Mouse (Mus musculus): ENCODE results near the gene Pqlc2.

Pqlc2 gene

DNA sequence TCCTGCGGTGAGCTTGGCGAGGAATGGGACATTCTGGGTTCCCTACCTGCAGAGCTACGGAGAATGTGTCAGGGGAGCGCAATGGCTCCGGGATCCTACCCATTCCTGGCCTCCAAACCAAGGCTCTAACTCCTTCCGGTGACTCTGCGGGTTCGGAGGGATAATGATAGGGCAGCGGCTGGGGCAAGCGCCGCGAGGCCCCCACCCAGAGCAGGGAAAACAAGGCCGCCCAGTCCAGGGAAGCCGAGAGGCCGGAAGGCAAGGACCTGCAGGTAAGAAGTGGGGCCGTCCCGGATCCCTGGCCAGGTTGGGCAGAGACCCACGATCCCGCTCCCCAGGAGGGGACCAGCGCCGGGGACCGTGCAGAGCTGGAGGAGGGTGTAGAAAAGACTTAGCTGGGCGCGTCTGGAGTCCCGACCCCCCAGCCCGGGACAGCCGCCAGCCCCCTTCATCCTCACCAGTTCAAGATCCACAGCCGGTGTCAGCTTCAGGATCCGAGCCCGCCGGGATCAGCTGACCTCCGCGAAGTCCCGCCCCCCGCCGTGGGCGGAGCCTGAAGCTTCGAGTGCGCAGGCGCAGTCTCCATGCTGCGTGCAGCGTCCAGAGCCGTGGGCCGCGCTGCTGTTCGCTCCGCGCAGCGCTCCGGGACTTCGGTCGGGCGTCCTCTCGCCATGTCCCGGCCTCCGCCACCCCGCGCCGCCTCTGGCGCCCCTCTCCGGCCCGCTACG, at the start of gene Pqlc2, which contains the start of gene Akr7a5:
Gene Pqlc2 (minus strand): TSS at position 538 of the 728 bp plus-strand sequence.
Gene Akr7a5 (plus strand): TSS at position 574 of the 728 bp plus-strand sequence.
- DNase-seq (ENCODE audit: low spot score) = peak; percentile 93

DNA sequence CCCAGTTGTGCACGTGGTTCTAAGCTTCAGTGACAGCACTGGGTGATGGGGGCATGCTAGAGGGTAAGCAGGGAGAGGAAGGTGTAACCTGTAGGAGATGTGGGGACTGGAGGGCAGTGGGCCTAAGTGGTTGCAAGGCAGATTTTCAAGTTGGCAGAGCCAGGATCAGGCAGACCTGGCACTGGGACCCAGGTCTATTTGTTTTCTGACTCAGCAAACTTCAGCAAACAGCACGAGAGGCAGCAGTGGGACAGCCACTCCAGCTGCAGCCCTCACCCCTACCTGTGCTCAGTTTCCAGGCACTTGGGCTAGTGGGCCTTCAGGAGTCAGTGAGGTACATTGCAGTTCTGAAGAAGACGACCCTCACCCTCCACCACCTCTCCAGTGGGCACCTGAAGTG, 46.7 kb upstream of the Pqlc2 start:
- no peak for DNase-seq (ENCODE audit: low spot score)

DNA sequence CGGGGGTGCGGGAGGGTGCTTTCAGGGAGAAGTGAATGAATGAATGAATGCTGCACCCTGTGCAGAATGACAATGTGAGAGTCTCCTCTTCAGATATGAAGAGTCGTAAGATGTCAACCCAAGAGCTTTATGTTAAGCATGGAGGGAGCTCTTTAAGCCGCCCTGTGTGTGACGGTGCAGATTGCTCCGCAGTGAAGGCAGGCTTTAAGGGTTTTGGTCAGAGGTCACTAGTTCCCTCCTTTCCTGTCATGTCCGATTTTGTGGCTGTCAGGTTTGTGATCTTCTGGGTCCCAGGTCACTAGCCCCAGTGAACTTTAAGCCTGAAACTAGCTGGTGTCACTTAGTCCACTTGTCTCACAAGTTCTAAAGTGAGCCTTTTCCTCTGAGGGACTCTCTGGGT, 42.3 kb upstream of the Pqlc2 start:
- DNase-seq (ENCODE audit: low spot score) = no peak

DNA sequence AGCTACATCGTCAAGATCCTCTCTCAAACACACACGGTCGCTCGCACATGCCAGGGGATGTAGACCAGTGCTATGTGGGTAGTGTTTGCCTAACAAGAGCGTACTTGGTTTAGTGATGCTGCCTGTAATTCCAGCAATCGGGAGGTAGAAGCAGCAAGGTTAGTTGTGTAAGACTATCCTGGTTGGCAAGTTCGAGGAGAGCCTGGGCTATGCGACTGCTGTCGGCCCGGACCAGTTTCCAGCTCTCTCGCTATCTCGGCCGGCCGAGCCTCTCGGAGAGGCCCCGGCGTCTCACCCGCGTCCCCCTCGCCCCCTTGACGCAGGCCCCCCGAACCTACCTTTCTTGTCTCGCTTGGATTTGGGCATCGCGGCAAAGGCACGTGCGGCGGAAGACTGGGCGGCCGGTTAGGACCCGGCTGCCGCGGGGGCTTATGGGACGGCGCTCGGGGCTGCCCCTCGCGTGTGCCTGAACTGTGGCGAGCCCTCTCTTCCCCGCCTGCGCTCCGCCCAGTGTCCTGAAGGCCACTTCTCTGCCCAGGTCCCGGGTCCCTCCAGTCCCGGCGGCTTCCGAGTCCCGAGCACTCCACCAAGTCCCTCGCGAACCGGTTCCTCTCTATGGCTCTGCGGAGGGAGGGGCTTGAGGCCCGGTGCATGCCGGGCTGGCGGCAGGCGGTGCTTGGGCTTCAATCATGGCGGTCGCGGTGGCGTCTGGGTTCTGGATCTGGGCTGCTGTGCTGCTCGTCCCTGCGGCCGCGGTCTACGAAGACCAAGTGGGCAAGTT, 41.6 kb upstream of the Pqlc2 start, which contains the start of the genes Mrto4, Emc1 and Ubr4:
Gene Mrto4 (minus strand): TSS at position 646 of the 781 bp plus-strand sequence.
Gene Emc1 (plus strand): TSS at position 657 of the 781 bp plus-strand sequence.
Gene Ubr4 (plus strand): TSS at position 679 of the 781 bp plus-strand sequence.
- DNase-seq (ENCODE audit: low spot score) = peak; percentile 83

DNA sequence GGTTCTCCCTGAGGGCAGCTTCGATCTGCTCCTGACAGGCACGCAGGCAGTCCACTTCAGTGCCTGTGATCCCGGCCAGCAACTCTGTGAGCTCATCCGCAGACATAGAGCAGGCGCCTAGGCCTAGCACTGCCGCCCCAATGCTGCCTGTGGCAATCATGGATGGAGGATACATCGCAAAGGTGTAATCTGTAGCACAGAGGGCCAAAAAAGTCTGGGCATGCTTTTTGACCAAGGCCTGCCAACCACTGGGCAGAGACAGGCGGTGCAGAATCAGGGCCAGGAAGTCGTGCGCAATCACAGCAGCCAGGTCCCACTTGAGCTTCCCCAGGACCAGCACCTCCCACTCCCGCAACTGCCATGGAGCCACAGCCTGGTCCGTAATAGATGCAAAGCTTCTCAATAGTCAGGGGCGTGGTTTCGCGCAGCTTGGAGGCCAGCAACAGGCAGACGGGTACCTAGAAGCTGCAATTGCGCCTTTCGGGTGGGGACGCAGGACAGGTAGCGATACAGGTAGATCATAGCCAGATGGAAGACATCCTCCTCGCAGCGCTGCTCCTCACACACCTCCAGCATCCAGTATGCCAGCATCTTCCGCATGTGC, 35.0 kb upstream of the Pqlc2 start:
- no peak for DNase-seq (ENCODE audit: low spot score)

DNA sequence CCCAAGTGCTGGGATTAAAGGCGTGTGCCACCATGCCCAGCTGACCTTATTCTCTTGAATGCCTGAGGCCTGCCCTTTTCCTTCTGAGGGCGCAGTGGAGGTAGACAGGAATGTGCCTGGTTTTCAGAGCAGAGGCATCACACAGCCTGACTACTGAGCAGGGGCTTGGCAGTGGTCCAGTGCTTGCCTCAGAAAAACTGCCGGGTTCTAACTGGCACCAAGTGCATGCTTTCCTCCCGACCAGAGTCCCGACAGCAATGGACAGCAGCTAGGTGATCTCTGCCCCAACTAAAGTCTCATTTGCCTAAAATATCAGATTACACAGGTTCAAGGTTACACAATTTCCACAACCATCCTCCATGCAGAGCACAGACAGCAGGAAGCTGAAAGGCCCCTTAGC, 33.2 kb upstream of the Pqlc2 start:
- DNase-seq (ENCODE audit: low spot score) = no peak

DNA sequence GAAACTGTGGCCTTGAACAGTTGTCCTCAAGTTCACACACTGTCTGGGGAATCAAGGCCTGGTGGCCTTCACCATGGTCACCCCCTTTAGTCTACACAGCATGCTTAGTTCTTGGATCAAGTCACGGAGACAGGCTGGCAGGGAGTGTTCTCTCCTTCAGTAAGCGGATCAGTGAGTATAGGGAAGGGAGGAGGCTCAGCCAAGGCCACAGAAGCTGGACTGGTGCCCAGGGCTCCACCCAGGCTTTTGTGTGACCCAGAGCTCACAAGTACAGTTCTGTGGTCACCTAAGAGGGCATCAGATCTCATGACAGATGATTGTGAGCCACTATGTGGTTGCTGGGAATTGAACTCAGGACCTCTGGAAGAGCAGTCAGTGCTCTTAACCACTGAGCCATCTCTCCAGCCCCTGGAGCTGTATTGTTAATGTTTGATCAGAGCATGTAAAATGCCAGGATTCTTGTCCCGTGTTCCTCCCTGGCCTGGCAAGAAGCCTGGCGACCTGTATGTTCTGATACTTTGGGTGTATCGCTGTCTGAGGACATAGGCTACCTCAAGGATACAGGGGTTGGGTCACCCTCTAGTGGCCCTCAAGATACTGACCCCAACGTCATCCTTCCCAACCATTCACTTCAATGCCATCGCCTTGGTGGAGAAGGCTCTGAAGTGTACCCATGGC, 31.2 kb upstream of the Pqlc2 start:
- no peak for DNase-seq (ENCODE audit: low spot score)

DNA sequence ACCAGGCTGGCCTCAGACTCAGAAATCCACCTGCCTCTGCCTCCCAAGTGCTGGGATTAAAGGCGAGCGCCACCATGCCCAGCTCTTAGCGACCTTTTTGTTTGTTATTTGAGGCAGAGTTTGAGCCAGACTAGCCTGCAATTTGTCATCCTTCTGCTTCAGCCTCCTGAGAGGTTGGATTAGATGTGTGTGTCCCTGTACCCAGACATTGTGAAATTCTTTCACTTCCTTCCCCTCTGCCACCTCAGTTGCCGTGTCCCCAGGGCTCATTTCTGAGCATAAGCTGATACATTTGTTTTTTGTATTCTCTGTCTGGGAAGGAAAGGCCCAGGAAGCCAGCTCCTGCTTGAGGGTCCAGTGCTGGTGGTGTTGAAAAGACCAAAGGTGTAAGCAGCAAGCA, 30.3 kb upstream of the Pqlc2 start:
- DNase-seq (ENCODE audit: low spot score) = no peak

DNA sequence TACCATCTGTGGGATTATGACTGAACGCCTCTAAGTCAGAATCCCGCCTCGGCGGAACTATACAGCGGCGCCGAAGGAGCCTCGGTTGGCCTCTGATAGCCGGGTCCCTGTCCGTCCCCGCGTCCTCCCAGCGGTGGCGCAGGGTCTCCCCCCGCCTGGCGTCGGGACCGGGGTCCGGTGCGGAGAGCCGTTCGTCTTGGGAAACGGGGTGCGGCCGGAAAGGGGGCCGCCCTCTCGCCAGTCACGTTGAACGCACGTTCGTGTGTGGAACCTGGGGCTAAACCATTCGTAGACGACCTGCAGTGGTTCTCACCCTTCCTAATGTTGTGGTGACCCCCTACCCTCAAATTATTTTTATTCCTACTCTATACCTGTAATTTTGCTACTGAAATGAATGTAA, 27.6 kb upstream of the Pqlc2 start:
- DNase-seq (ENCODE audit: low spot score) = no peak

DNA sequence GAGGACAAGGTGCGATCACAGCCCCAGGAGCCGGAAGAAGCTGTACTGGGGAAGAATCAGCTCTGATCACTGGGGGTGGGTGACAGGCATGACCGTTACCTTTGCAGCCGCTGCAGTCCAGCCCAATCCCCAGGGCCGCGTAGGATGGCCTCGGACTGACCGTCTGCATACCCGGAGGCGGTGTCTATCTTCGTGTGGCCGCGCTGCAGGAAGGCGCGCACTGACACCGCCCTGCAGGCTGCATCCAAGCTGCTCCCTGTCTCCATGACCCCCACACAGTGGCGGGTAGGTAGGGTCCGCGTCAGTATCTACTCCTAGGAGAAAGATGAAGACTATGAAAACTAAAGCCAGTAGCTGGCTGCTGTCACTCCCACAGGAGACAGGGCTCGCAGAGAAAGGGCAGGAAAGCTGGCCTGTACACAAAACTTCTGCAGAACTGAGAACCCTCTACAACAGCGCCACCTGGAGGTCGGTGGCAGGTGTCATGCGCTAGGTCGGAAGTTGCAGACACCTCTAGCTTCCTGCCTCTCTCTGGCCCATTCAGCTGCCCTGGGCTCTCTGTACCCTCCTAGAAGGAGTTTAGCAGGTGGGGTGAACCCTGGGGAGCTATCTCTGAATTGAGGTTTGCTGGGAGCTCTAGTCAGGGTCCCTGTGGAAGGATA, 26.4 kb upstream of the Pqlc2 start:
- peak; percentile 75 for DNase-seq (ENCODE audit: low spot score)

DNA sequence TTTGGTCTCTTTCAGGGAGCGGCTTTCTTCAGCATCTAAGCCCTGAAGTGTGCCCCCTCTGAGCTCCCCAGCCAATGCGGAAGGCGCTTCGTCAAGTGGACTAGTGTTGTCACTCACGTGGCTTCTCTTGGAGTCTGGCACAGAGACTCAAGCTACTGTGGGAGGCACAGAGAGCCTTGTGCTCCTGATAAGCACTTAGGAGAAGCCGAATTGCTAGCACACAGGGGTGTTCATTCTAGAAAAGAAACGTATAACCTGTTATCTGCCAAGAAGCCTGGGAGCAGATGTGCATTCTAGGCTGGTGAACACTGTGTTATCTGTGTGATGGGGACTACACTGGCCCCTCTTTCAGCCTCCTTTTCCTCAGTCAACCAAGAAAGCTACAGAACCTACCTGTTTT, 25.0 kb upstream of the Pqlc2 start:
- no peak for DNase-seq (ENCODE audit: low spot score)

DNA sequence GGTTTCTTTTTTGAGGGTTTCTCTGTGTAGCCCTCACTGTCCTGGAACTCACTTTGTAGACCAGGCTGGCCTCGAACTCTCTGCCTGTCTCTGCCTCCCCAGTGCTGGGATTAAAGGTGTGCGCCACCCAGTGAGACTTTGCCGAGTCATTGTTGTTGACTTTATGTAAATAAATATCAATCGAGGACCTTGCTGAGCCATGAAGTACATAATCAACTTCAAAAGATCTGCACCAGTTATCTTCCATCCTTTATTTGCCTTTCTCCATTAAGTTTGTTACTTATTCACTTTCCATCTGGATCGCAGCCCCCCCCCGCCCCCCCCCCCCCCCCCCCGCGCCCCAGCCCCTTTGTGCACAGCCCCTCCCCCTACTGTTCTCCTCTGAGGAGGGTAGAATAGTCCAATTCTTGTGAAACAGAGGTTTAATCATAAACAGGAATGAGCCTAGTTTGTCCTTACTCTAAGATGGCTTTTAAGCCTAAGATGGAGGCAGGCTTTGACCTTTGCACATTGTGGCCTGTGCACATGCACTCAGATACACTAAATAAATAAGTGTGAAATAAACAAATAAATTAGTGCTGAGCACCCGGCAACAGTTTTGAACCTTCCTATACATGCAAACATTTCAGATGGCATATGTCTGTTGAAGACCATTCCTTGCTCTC, 24.3 kb upstream of the Pqlc2 start:
- no peak for DNase-seq (ENCODE audit: low spot score)

DNA sequence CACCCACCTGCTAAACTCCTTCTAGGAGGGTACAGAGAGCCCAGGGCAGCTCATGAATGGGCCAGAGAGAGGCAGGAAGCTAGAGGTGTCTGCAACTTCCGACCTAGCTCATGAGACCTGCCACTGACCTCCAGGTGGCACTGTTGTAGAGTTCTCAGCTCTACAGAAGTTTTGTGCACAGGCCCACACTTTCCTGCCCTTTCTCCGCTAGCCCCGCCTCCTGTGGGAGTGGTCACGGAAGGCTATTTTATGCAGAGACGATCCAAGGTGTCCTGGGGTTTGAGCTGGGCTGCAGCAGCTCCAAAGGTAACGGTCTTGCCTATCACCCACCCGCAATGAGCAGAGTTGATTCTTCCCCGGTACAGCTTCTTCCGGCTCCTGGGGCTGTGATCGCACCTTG, 20.1 kb upstream of the Pqlc2 start:
- DNase-seq (ENCODE audit: low spot score) = peak; percentile 82

DNA sequence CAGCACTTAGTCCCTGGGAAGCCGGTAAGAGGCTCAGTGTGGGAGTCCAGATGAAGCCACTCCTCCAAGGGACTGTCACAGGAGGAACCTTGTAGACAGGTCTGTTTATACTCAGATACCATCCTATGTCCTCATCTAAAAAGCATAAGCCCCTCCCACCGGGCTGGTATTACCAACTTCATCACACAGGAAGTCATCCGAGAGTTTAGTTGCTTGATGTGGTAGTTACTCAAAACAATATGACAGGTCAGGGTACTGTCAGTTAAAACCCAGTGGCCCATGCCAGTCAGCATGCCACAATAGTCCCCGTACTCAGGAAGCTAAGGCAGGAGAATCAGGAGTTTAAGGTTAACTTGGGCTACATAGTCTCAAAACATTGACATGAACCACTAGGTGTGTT, 9.2 kb upstream of the Pqlc2 start:
- DNase-seq (ENCODE audit: low spot score) = peak; percentile 49

DNA sequence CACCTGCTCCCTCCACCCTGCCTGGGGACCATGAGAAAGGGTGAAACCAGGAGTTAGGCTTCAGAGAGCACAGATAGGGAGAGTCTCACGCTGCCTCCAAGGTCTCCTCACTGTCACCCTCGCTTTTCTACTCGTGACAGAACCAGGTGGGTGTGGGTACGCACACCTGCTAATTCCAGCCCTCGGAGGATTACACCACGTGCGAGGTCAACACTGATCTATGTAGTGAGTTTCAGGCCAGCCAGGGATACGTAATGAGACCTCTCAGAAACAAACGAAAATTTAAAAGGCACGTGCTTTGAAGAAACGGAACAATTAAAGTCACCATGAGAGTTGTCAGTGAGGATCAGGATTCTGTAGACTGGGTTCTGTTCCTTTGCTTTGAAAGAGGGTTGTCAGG, 7.9 kb upstream of the Pqlc2 start:
- no peak for DNase-seq (ENCODE audit: low spot score)

DNA sequence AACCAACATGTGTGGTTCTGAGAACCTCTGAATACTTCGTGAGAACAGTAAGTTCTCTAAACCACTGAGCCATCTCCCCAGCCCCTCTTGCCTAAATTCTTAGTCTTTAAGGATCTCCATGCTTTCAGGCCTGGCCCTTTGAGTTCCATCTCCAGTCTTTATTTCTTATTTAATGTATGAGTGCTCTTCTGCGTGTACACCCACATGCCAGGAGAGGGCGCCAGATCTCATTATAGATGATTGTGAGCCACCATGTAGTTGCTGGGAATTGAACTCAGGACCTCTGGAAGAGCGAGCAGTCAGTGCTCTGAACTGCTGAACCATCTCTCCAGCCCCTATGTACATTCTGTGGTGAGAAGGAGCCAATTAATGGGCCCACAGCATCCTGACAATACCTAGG, 2.1 kb upstream of the Pqlc2 start:
- DNase-seq (ENCODE audit: low spot score) = peak; percentile 60

DNA sequence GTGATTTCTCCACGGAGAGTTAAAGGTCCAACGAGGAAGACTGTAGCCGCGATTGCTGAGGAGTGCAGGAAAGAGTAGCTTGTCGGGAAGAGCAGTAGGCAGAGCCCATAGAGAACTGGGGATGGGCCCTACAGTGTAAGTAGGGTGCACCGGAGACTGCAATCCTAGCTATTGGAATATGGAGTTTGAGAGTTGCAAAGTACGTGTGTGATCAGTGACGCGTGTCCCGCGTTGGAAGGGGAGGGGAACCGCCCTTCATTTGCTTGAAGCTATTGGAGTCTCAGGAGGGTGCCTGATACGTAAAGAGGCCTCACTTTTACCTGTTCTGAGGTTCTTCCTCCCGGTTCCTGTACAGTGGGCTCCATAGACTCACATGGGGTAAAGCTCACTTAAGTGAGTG, 1.2 kb upstream of the Pqlc2 start:
- DNase-seq (ENCODE audit: low spot score) = no peak

DNA sequence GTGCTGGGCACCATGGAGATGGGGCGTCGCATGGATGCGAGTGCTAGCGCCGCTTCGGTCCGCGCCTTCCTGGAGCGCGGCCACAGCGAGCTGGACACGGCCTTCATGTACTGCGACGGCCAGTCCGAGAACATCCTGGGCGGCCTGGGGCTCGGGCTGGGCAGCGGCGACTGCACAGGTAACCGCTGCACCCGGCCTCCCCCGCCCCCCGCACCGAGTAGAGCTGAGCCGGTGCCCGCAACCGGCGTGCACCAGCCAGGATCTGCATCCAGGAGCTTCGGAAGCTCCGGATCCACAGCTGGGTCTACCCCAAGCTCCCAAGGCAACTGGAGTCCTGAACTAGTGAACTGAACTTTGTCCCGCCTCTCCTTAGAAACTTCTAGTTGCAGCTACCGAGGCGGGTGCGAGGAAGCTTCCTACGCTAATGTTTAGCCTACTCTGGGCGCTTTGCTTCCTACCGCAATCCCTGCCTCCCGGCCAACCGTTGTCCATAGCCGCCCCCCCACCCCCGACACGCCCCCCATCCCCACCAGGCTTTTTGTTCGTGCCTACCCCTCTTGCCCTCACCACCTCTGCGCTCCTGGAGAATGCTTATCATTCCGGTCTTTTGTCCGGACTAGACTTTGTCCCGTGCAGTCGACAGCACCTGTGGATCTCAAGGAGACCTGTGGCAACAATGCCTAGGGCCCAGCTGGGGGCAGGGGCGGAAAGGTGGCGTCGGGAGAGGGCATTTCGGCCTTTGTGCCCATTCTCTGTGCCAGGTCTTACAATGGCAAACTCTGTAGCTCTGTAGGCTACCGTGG, 592 bp upstream of the Pqlc2 start:
- DNase-seq (ENCODE audit: low spot score) = no peak

DNA sequence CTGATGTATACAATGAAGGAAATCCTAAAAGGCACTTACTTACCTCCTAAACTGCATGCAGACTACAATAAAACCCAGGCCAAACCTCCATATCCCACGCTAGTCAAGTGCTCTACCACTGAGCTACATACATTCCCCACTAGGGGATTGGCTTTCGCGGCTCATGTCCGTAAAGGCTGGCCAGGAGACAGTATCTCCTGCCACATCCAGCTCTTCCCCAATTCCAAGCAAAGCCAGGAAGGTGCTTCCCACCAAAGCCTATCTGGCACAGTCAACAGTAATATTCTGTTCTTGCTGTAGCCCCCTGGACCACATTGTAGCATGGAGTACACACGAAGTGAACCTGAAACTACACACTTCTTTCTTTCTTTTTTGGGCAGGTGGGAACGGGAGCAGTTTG, 857 bp downstream of the Pqlc2 start:
- DNase-seq (ENCODE audit: low spot score) = no peak

DNA sequence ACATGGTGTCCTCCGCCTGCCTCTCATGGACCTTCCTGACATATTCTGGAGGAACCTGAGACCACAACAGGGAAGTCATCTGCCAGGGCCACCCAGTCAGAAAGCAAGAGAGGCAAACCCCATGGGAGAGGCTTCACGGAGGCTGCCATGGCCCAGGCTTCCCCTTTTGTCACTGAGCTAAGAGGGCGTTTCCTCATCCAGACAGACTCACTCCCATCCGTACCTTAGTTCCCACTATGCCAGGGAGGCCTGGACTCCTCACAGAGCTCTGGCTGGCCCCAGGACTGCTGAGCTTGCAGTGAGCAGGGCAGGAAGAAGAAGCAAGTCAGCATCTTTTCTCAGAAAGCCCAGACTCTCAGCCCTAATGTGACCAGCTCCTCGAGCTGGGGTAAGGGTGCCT, 2.6 kb downstream of the Pqlc2 start:
- DNase-seq (ENCODE audit: low spot score) = no peak

Data from T-cell, adult 2 months (primary cell).